Mouse (Mus musculus) liver, embryonic 14.5 days (tissue): ENCODE results near the gene Snta1.

ENCODE experiments used
- CTCF ChIP-seq: IDR thresholded peaks from 2 replicates; pipeline ENCODE4 v1.5.1; 2016; ENCODE audit warnings: antibody characterized with exemption, low read depth, control low read depth
- EP300 ChIP-seq: IDR thresholded peaks from 2 replicates; pipeline ENCODE4 v1.6.1; 2016; ENCODE audit warnings: antibody characterized with exemption, low read depth

DNA sequence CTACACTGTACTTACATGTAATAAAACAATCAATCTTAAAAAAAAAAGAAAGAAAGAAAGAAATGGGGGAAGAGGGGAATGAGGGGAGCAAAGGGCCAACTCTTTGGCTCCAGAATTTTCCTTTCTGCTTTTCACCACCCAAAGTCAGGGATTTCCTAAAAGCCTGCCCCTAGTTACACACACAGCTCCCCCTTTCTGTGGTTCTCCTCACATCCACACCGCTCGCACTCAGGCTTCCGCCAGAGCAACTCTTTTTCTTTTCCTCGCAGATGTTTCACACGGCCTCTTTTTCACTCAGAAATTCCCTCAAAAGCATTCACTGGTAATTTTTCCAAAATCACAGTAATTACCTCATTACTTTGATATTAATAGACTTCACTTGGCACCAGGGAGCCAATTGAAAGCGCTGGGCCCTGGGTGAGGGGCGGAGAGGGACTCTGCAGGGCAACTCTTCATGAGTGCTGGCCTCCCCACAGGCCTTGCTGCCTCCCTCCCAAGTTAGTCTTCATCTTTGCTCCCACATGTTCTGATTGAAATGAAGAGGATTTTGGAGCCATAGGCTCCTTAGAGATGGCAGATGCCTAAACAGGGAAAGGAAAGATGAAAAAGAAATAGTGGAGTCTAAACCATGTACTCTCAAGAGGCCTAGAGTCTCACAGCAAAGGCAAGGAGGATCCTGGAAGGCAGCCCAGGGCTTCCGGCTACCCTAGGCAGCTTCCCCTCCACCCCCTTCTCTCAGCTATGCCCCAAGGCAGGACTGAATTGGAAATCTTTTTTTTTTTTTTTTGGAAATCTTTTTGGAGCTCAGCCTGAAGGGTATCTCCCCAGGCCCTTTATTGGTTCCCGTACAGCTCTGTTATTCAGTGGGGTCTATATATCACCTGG is 12.0 kb upstream of the Snta1 start:
- no peak for TF ChIP-seq CTCF
- no peak for TF ChIP-seq EP300
